Mouse (Mus musculus): Measurements from ENCODE around the gene Isg20l2. TPM values are rescaled to one million over a fixed set of nuclear protein-coding genes. Genes with fewer than 3 reads are reported as not detected.

Gene Isg20l2
- polyA plus RNA-seq, 1 experiment from 2014 or later, result 87.7 TPM

- DNase-seq (ENCODE audit: extremely low spot score, low spot score), result peak; percentile 73
- Histone ChIP-seq H3K27me3 (ENCODE audit: poor library complexity, severe bottlenecking) (no peaks in the 10 kb centered on the region), H3K4me1 (peaks cover 19% of the 10 kb centered on the region), H3K27ac (peak within 1 kb of the TSS; percentile 84), H3K36me3 (replicated peaks) (peaks cover 68% of the 10 kb centered on the region), H3K9me3 (no peaks in the 10 kb centered on the region), H3K4me3 (peak within 1 kb of the TSS; percentile 65)
- WGBS, result under 1% methylated on average over 30 of the region's 30 CpGs
These were observed 10.6 kb upstream of the Isg20l2 start, which contains the start of gene Mrpl24 for GRCm38 (mm10) chr3:87919336-87920108. Mrpl24 (plus strand) TSS chr3:87919506.

DNA sequence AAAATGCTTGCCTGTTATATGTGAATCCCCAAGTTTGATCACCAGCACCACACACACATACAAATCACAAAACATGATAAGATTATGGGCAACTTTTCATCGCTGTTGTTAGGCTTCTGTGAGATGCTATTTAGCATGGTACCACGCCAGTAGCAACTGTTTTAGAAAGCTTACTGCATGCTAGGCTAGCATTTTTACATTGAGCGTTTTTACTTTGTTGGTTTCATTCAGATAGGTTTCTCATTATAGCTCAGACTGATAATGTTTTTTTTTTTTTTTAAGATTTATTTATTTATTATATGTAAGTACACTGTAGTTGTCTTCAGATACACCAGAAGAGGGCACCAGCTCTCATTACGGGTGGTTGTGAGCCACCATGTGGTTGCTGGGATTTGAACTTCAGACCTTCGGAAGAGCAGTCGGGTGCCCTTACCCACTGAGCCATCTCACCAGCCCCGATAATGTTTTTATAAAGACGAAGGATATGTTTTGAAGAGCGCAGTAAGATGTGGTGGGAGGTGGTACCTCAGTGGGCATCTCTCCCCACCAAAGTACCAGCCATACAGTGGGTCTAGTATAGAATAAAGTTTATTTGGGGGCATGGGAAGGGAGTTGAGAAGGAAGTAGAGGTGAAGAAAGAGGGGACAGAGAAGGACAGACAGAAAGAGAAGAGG lies 9.7 kb upstream of the Isg20l2 start:
- Histone ChIP-seq H3K9me3 (no peaks in the 10 kb centered on the region), H3K27me3 (ENCODE audit: poor library complexity, severe bottlenecking) (no peaks in the 10 kb centered on the region), H3K4me1 (peaks cover 19% of the 10 kb centered on the region), H3K36me3 (replicated peaks) (peaks cover 68% of the 10 kb centered on the region), H3K27ac (no peak overlapping the region), H3K4me3 (peak overlapping the region; percentile 65)
- 66% methylated on average over 9 of the region's 9 CpGs for WGBS
- DNase-seq (ENCODE audit: extremely low spot score, low spot score), result no peak

- peaks cover 68% of the 10 kb centered on the region for H3K36me3 ChIP-seq (replicated peaks)
- no peaks in the 10 kb centered on the region for H3K9me3 ChIP-seq
- peaks cover 20% of the 10 kb centered on the region for H3K4me1 ChIP-seq
- H3K27ac ChIP-seq, result no peak overlapping the region
- DNase-seq (ENCODE audit: extremely low spot score, low spot score), result no peak
- 92% methylated on average over 7 of the region's 7 CpGs for WGBS
- no peak overlapping the region; the same call in 1 of the 2 replicates for H3K4me3 ChIP-seq
- no peaks in the 10 kb centered on the region for H3K27me3 ChIP-seq (ENCODE audit: poor library complexity, severe bottlenecking)
These were observed 5.1 kb upstream of the Isg20l2 start for GRCm38 (mm10) chr3:87924996-87925395.

DNA sequence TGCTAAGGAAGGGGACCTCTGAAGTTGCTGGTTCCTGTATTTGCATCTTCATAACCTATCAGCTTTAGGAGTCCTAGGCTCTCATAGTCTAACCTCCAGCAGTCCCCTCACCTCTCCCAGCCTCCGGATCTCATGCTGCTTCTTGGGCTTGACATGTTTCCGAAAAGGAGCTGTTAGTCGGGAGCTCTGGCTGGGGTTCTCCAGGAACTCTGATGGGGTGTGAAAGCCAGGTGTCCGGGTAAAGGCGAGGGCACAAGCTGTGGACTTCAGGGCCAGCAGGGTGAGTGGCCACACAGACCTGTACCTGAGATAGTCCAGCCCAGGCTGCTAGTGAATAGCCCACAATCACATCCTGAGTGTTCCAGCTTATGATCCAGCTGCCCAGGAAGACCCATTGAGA lies 2.7 kb upstream of the Isg20l2 start:
- H3K27ac ChIP-seq, result no peak overlapping the region
- H3K36me3 ChIP-seq (replicated peaks), result peaks cover 68% of the 10 kb centered on the region
- peaks cover 26% of the 10 kb centered on the region for H3K4me1 ChIP-seq
- WGBS, result 91% methylated on average over 5 of the region's 5 CpGs
- H3K4me3 ChIP-seq, result no peak overlapping the region
- no peak for DNase-seq (ENCODE audit: extremely low spot score, low spot score)
- H3K27me3 ChIP-seq (ENCODE audit: poor library complexity, severe bottlenecking), result no peaks in the 10 kb centered on the region
- no peaks in the 10 kb centered on the region for H3K9me3 ChIP-seq

DNA sequence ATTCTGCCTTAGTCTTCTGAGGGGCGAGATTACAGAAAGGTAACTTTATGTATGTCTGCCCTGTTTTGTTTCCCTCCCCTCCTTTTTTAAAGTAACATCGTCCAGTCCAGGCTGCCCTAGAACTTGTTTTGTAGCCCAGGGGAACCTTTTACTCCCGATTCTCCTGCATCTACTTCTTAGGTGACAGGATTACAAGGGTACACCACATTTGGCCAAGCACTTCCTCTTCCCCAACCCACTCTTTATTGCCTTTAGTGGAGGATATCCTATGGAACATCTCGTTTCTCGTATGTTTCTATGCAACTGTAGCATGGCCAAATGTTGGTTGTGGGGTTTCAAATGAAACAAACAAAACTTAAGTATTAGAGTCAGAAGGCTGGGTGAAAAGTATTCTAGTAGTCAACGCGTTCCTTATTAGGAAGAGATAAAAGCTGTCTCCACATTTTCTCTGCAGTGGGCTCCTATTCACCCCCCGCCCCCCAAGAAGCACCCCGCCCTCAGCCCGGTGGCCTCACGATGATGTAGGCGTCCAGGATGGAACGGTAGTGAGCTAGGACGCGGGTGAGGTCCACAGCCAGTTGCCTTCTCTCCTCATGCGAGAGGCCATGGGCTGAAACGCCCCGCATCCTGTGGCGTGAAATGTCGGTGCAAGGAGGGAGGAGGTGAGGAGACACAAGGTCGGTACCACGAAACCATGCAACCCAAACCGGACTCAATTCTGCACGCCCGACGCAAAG lies 605 bp upstream of the Isg20l2 start:
- no peak for DNase-seq (ENCODE audit: extremely low spot score, low spot score)
- Histone ChIP-seq H3K9me3 (no peaks in the 10 kb centered on the region), H3K4me1 (peaks cover 36% of the 10 kb centered on the region), H3K27ac (peak overlapping the region; percentile 94), H3K36me3 (replicated peaks) (peaks cover 68% of the 10 kb centered on the region), H3K4me3 (peak overlapping the region; percentile 77), H3K27me3 (ENCODE audit: poor library complexity, severe bottlenecking) (no peaks in the 10 kb centered on the region)
- 9% methylated on average over 26 of the region's 26 CpGs for WGBS

- Histone ChIP-seq H3K27ac (no peak overlapping the region), H3K9me3 (no peaks in the 10 kb centered on the region), H3K4me1 (peaks cover 44% of the 10 kb centered on the region), H3K36me3 (replicated peaks) (peaks cover 79% of the 10 kb centered on the region), H3K27me3 (ENCODE audit: poor library complexity, severe bottlenecking) (no peaks in the 10 kb centered on the region), H3K4me3 (no peak overlapping the region)
- WGBS, result 87% methylated on average over 5 of the region's 5 CpGs
- no peak for DNase-seq (ENCODE audit: extremely low spot score, low spot score)
These were observed 3.9 kb downstream of the Isg20l2 start for GRCm38 (mm10) chr3:87934026-87934425.

GRCm38 (mm10) chr3:87934501-87934900 lies 4.4 kb downstream of the Isg20l2 start:
- no peak for DNase-seq (ENCODE audit: extremely low spot score, low spot score)
- no peaks in the 10 kb centered on the region for H3K27me3 ChIP-seq (ENCODE audit: poor library complexity, severe bottlenecking)
- no peak overlapping the region for H3K4me3 ChIP-seq
- H3K36me3 ChIP-seq (replicated peaks), result peaks cover 83% of the 10 kb centered on the region
- no peak overlapping the region for H3K27ac ChIP-seq
- H3K4me1 ChIP-seq, result peaks cover 39% of the 10 kb centered on the region
- 82% methylated on average over 4 of the region's 4 CpGs for WGBS
- no peaks in the 10 kb centered on the region for H3K9me3 ChIP-seq

GRCm38 (mm10) chr3:87935201-87935600 lies 5.1 kb downstream of the Isg20l2 start:
- WGBS, result 91% methylated on average over 4 of the region's 4 CpGs
- peaks cover 90% of the 10 kb centered on the region for H3K36me3 ChIP-seq (replicated peaks)
- no peaks in the 10 kb centered on the region for H3K9me3 ChIP-seq
- peaks cover 37% of the 10 kb centered on the region for H3K4me1 ChIP-seq
- no peaks in the 10 kb centered on the region for H3K27me3 ChIP-seq (ENCODE audit: poor library complexity, severe bottlenecking)
- H3K4me3 ChIP-seq, result no peak overlapping the region
- no peak for DNase-seq (ENCODE audit: extremely low spot score, low spot score)
- no peak overlapping the region for H3K27ac ChIP-seq

DNA sequence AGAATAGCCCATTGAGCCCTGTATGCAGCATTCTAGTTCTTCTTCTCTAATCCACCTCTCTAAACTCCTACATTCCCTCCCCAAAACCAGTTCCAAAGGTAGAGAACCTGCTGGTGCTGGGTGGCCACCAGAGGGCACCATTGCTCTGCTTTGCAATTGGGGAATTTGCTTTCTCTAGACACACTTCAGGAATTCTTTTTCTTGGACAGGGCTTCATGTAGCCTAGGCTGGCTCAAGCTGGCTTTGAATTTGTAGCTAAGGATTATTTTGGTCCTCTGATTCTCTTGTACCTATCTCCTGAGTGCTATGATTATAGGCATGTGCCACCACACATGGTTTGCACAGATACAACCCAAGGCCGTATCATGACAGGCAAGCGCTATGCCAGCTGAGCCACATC lies 5.7 kb downstream of the Isg20l2 start:
- no peaks in the 10 kb centered on the region for H3K27me3 ChIP-seq (ENCODE audit: poor library complexity, severe bottlenecking)
- H3K4me3 ChIP-seq, result no peak overlapping the region; the same call in 1 of the 2 replicates
- DNase-seq (ENCODE audit: extremely low spot score, low spot score), result peak; percentile 85
- peaks cover 35% of the 10 kb centered on the region for H3K4me1 ChIP-seq
- over 99% methylated on average over 2 of the region's 2 CpGs for WGBS
- H3K36me3 ChIP-seq (replicated peaks), result peaks cover 96% of the 10 kb centered on the region
- peak overlapping the region; percentile 71 for H3K27ac ChIP-seq
- H3K9me3 ChIP-seq, result no peaks in the 10 kb centered on the region

GRCm38 (mm10) chr3:87940611-87941010 lies 10.5 kb downstream of the Isg20l2 start:
- Histone ChIP-seq H3K4me3 (no peak overlapping the region), H3K4me1 (peaks cover 30% of the 10 kb centered on the region), H3K27me3 (ENCODE audit: poor library complexity, severe bottlenecking) (no peaks in the 10 kb centered on the region), H3K27ac (no peak overlapping the region), H3K9me3 (no peaks in the 10 kb centered on the region), H3K36me3 (replicated peaks) (peaks cover 88% of the 10 kb centered on the region)
- WGBS, result 72% methylated on average over 5 of the region's 5 CpGs
- DNase-seq (ENCODE audit: extremely low spot score, low spot score), result no peak

GRCm38 (mm10) chr3:87942471-87942870 lies 12.4 kb downstream of the Isg20l2 start:
- WGBS, result 90% methylated on average over 2 of the region's 2 CpGs
- Histone ChIP-seq H3K36me3 (replicated peaks) (peaks cover 71% of the 10 kb centered on the region), H3K9me3 (no peaks in the 10 kb centered on the region), H3K4me3 (no peak overlapping the region), H3K27ac (no peak overlapping the region), H3K27me3 (ENCODE audit: poor library complexity, severe bottlenecking) (peaks cover 14% of the 10 kb centered on the region; the same call in 1 of the 2 replicates), H3K4me1 (peaks cover 42% of the 10 kb centered on the region)
- DNase-seq (ENCODE audit: extremely low spot score, low spot score), result no peak

GRCm38 (mm10) chr3:87943586-87943985 lies 13.5 kb downstream of the Isg20l2 start:
- no peak for DNase-seq (ENCODE audit: extremely low spot score, low spot score)
- Histone ChIP-seq H3K4me1 (peaks cover 53% of the 10 kb centered on the region), H3K9me3 (no peaks in the 10 kb centered on the region), H3K27me3 (ENCODE audit: poor library complexity, severe bottlenecking) (peaks cover 19% of the 10 kb centered on the region; the same call in 1 of the 2 replicates), H3K27ac (peak overlapping the region; percentile 95), H3K4me3 (no peak overlapping the region), H3K36me3 (replicated peaks) (peaks cover 60% of the 10 kb centered on the region)
- 89% methylated on average over 7 of the region's 7 CpGs for WGBS
